Mouse (Mus musculus) heart, embryonic 10.5 days (tissue): Measurements from ENCODE around the gene Ivl. TPM values are rescaled to one million over a fixed set of nuclear protein-coding genes. Genes with fewer than 3 reads are reported as not detected.

ENCODE experiments used
- DNase-seq: peaks from one replicate; pipeline ENCODE4 v3.0.0-alpha.2; 2017; ENCODE audit warnings: low spot score
- H3K27ac ChIP-seq: fragments of 300-500 bp; sonication (generic); 2 replicates; pipeline ENCODE4 v1.5.1; 2016; ENCODE audit warnings: mild to moderate bottlenecking
- H3K27me3 ChIP-seq: fragments of 300-500 bp; sonication (generic); 2 replicates; pipeline ENCODE4 v1.6.1; 2016; ENCODE audit warnings: mild to moderate bottlenecking; ENCODE audit not compliant: poor library complexity, insufficient read depth, severe bottlenecking
- H3K36me3 ChIP-seq: fragments of 300-500 bp; sonication (generic); 2 replicates; pipeline ENCODE4 v1.6.1; 2016; ENCODE audit warnings: mild to moderate bottlenecking, moderate library complexity
- H3K4me1 ChIP-seq: fragments of 300-500 bp; sonication (generic); 2 replicates; pipeline ENCODE4 v1.6.1; 2016; ENCODE audit warnings: mild to moderate bottlenecking
- H3K4me3 ChIP-seq: fragments of 300-500 bp; sonication (generic); 2 replicates; pipeline ENCODE4 v1.5.1; 2016; ENCODE audit warnings: mild to moderate bottlenecking, moderate library complexity
- H3K9me3 ChIP-seq: fragments of 300-500 bp; sonication (generic); 2 replicates; pipeline ENCODE4 v1.6.1; 2016; ENCODE audit warnings: mild to moderate bottlenecking, moderate library complexity
- WGBS: fragments of 180-500 bp; shearing (Covaris S2); methylation state at CpG from one replicate; pipeline ENCODE4 v1.1.7; 2016; 5-methylcytosine and 5-hydroxymethylcytosine counted together
- polyA plus RNA-seq: library from polyadenylated mRNA; unstranded; fragments of >200 nt; fragmentation: Nextera tagmentation; extraction: Ambion mirVana; gene quantifications from 2 replicates; pipeline ENCODE4 v1.2.1, GENCODE M21; 2016

Gene Ivl
- polyA plus RNA-seq, 1 experiment from 2014 or later = not detected

DNA sequence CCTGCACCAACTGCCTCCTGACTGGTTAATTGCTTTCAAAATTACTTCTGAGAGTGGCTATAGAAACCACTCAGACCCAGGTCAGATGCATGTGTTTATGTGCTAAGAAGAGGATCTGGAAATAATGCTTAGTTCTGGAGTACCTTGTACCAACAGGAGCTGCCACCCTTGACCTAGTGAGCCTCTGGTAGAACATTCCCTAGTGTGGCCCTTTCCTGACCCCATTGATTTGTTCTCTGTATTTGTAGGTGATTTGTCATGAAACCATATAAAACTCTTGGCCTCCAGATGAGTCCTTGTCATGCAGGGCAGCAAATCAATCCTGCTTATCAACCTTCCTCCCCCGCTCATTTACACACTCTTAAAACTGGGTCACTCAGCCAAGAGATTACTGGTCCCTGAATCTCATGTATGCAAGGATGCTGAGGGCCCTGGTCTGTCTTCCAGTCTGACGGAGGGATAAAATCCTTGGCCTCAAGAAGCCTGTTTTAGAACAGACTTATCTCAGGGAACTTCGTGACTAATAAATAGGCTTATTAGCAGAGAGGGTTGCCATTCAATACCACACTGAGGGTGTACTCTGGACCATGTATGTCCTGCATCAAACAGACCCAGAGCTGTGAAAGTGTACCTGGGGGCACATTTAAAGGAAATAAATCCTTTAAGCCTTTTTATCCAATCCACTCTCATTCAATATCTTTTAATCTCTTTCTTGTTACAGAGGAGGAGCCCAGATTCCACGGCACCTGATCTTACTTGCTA, 5.3 kb upstream of the Ivl start:
- H3K4me3 ChIP-seq = no peak overlapping the region
- H3K4me1 ChIP-seq = no peaks in the 10 kb centered on the region

DNA sequence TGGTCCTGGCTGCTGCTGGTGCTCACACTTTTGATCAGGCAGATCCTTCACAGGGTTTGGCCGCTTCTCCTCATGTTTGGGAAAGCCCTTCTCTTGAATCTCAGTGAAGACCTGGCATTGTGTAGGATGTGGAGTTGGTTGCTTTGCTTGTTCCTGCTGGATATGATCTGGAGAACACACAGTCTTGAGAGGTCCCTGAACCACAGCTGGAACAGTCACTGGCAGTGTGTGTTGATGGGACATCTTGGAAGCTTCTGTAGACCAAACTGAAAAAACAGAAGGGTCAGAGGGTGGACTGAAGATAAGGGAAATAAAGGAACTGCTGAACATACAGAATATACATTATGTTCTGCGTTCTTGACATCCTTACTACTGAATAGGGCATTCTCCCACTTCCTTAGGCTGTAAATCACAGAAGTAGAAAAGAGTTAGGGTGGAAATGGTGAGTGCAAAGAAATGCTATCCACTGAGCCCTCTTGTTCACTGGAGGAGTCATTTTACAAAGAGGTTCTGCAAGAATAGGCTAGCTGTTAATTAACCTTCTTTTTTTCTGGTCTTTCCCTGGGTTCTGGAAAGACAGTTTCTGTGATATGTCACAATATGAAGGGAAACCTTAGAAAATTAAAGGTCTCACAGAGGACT, 900 bp downstream of the Ivl start:
- H3K9me3 ChIP-seq = no peaks in the 10 kb centered on the region
- H3K27me3 ChIP-seq = 0 out of 2 replicates have a peak, but pooled peaks cover 5% of the 10 kb centered on the region
- no peaks in the 10 kb centered on the region for H3K36me3 ChIP-seq
- H3K4me3 ChIP-seq = no peak overlapping the region
- no peak for DNase-seq
- H3K27ac ChIP-seq = no peak overlapping the region
- H3K4me1 ChIP-seq = no peaks in the 10 kb centered on the region
- WGBS = 58% methylated on average over 2 of the region's 2 CpGs

More for the DNA sequence above, 5.3 kb upstream of the Ivl start:
- WGBS = 58% methylated on average over 4 of the region's 4 CpGs
- H3K9me3 ChIP-seq = no peaks in the 10 kb centered on the region
- H3K27me3 ChIP-seq = no peaks in the 10 kb centered on the region
- H3K27ac ChIP-seq = no peak overlapping the region
- no peak for DNase-seq
- H3K36me3 ChIP-seq = no peaks in the 10 kb centered on the region

DNA sequence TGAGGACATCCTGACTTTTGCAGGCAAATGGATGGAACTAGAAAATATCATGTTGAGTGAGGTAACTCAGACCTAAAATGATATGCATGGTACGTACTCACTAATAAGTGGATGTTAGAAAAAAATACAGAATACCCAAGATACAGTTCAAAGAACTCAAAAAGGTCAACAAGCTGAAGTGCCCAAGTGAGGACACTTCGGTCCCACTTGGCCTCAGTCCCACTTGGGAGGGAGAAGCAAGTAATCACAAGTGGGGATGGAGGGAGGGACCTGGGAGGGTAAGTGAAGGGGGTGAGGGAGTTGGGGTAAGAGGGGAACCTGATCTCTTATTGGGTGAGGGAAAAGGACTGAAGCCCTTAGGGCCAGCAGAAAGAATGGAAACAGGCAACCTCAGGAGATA, 4.8 kb downstream of the Ivl start:
- no peak for DNase-seq
- H3K36me3 ChIP-seq = no peaks in the 10 kb centered on the region
- no peaks in the 10 kb centered on the region for H3K9me3 ChIP-seq
- H3K27me3 ChIP-seq = 0 out of 2 replicates have a peak, but pooled peaks cover 5% of the 10 kb centered on the region
- no peak overlapping the region for H3K4me3 ChIP-seq
- 81% methylated on average over 2 of the region's 2 CpGs for WGBS
- H3K27ac ChIP-seq = no peak overlapping the region
- H3K4me1 ChIP-seq = no peaks in the 10 kb centered on the region

DNA sequence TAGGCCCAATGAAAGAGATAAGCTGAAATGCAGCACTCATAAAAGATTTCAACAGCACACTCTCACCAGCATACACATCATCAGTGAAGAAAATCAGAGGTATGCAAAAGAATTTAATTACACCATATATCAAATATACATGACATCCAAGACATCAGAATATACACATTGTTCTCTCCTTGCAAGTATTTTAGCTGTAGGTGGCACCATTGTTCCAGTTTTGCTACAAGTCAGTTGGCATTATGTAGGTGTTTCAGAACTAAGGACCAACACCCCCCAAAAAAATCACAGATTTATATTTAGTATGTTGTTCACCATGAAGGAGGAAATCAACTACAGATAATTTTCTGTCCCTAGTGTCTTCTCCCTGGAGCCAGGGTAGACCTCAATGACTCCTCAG, 8.1 kb downstream of the Ivl start:
- no peaks in the 10 kb centered on the region for H3K36me3 ChIP-seq
- no peaks in the 10 kb centered on the region for H3K4me1 ChIP-seq
- H3K27me3 ChIP-seq = no peaks in the 10 kb centered on the region
- no peak overlapping the region for H3K27ac ChIP-seq
- H3K9me3 ChIP-seq = no peaks in the 10 kb centered on the region
- no peak overlapping the region for H3K4me3 ChIP-seq
- DNase-seq = no peak

DNA sequence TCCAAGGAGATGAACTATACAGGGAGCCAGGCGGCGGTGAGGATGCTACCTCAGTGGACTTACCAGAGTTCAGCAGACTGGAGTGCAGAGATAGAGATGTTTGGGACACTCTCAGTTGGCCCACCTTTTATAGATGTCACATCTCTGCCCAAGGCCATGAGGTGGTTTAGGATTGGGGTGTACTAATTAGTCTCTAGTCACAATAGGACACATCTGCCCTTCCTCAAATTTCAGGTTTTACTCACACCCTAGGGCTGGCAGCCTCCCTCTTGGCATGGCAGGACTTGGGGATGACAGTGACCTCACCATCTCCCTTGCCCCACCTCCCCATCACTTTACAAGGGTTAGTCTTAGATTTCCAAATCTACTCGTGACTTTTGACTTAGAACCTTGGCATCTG, 39.1 kb downstream of the Ivl start, which contains the start of gene 2310046K23Rik:
Gene 2310046K23Rik (minus strand): TSS at position 101 of the 400 bp plus-strand sequence.
- Histone ChIP-seq H3K9me3 (no peaks in the 10 kb centered on the region), H3K36me3 (no peaks in the 10 kb centered on the region), H3K27me3 (no peaks in the 10 kb centered on the region), H3K4me1 (no peaks in the 10 kb centered on the region), H3K27ac (no peak within 1 kb of the TSS), H3K4me3 (no peak within 1 kb of the TSS)
- 82% methylated on average over 3 of the region's 3 CpGs for WGBS
- DNase-seq = no peak

Other genes with a start within 250 kb of the Ivl start
- not detected in 2 replicates for gene Sprr2d, start 234.6 kb downstream of the Ivl start, polyA plus RNA-seq
- gene Sprr2e, start 221.6 kb downstream of the Ivl start, polyA plus RNA-seq = not detected in 2 replicates
- 0.24 TPM in 1 of 2 replicates, not detected in the other for gene Sprr2f, start 208.5 kb downstream of the Ivl start, polyA plus RNA-seq
- not detected in 2 replicates for gene Sprr2h, start 188.1 kb downstream of the Ivl start, polyA plus RNA-seq
- gene Sprr2i, start 165.7 kb downstream of the Ivl start, polyA plus RNA-seq = not detected in 2 replicates
- not detected in 2 replicates for gene Sprr2j-ps, start 155.7 kb downstream of the Ivl start, polyA plus RNA-seq
- 5.8 and 6.8 TPM in 2 replicates for gene Gm9774, start 144.3 kb downstream of the Ivl start, polyA plus RNA-seq
- not detected in 2 replicates for gene Sprr2k, start 141.2 kb downstream of the Ivl start, polyA plus RNA-seq
- not detected in 2 replicates for gene Sprr1b, start 134.9 kb downstream of the Ivl start, polyA plus RNA-seq
- gene Sprr3, start 115.0 kb downstream of the Ivl start, polyA plus RNA-seq = not detected in 2 replicates
- 0.37 TPM in 1 of 2 replicates, not detected in the other for gene Sprr1a, start 87.8 kb downstream of the Ivl start, polyA plus RNA-seq
- not detected in 2 replicates for gene Sprr4, start 73.2 kb downstream of the Ivl start, polyA plus RNA-seq
- not detected in 2 replicates for gene 2310046K23Rik, start 39.2 kb downstream of the Ivl start, polyA plus RNA-seq
- not detected in 2 replicates for gene Smcp, start 15.3 kb upstream of the Ivl start, polyA plus RNA-seq
- gene 2210017I01Rik, start 33.8 kb upstream of the Ivl start, polyA plus RNA-seq = not detected in 2 replicates
- gene Lce6a, start 47.9 kb upstream of the Ivl start, polyA plus RNA-seq = not detected in 2 replicates
- gene Lce1a1, start 74.6 kb upstream of the Ivl start, polyA plus RNA-seq = not detected in 2 replicates
- not detected in 2 replicates for gene Lce1b, start 83.2 kb upstream of the Ivl start, polyA plus RNA-seq
- gene Lce1a2, start 96.6 kb upstream of the Ivl start, polyA plus RNA-seq = not detected in 2 replicates
- gene Lce1c, start 105.5 kb upstream of the Ivl start, polyA plus RNA-seq = not detected in 2 replicates
- gene Lce1d, start 113.5 kb upstream of the Ivl start, polyA plus RNA-seq = not detected in 2 replicates
- not detected in 2 replicates for gene Lce1e, start 135.3 kb upstream of the Ivl start, polyA plus RNA-seq
- not detected in 2 replicates for gene Lce1f, start 146.6 kb upstream of the Ivl start, polyA plus RNA-seq
- not detected in 2 replicates for gene Gm38119, start 165.4 kb upstream of the Ivl start, polyA plus RNA-seq
- not detected in 2 replicates for gene Lce1g, start 178.6 kb upstream of the Ivl start, polyA plus RNA-seq
- not detected in 2 replicates for gene Lce1h, start 191.3 kb upstream of the Ivl start, polyA plus RNA-seq
- not detected in 2 replicates for gene Lce1i, start 205.2 kb upstream of the Ivl start, polyA plus RNA-seq
- not detected in 2 replicates for gene Lce1j, start 216.8 kb upstream of the Ivl start, polyA plus RNA-seq
- not detected in 2 replicates for gene Lce1k, start 234.2 kb upstream of the Ivl start, polyA plus RNA-seq